Mouse (Mus musculus): ENCODE data around the gene Dtx4.

Gene Dtx4

DNA sequence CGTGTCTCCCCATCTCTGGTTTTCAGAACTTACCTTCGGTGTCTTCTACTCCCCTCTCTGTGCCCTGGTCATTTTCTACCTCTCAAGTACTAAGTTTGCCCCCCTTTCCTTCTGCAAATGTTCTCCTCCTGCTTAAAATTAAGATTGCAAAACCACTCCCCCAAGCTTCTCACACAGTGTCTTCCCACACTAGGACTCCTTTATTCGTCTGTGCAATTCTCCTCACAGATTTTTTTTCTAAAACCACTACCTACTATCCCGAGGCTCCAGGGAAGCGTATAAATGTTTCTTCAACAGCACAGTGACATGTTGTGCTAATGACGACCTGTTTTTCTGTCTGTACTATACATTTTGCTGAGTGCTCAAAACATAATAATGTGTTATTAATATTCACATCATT lies 80.7 kb downstream of the Dtx4 start:
- no peak for DNase-seq (ENCODE audit: low spot score in 2 of 2)

DNA sequence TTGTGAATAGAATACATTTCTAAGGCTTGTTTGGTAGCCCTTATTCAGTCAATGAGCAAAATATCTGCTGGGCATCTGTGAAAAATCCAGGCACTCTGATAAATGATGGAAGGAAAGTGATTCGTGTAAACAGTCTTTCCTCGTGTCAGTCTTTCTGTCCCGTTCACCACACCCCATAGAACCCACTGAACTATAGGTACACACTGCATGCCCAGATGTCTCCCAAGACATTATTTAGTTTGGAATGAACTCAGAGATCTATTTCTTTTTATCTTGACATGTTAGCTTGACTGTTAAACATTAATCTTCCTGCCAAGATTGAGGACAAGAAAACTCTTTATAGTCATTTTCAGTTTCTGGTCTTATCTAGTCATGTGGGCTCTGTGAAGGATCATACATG lies 82.9 kb downstream of the Dtx4 start:
- no peak for DNase-seq (ENCODE audit: low spot score in 2 of 2)

DNA sequence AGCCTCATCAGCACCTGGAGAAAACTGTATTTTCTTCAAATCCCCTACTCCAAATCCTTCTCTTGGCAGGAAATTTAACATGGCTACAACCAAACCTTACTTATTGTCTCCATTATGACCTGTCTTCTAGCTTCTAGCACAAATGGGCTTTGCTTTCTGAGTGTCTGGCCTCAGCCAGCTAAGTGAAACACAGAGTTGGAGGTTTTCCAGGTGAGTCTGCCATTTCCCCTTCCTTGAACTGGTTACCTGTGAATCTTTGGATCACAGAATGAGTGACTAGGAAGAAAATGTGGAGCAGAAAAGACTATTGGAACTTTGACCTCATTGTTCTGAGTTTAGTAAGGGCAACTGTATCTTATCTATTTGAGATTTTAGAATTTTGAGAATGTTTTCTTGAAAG lies 83.9 kb downstream of the Dtx4 start, which contains the start of gene Olfr1441:
Olfr1441 (plus strand) TSS at position 73 of the 400 bp plus-strand sequence.
- DNase-seq (ENCODE audit: low spot score in 2 of 2): no peak
